Mouse (Mus musculus) kidney, adult 2 months (tissue): Measurements from ENCODE around the gene Aox3.

Experiments
- CTCF ChIP-seq: fragments of 200-500 bp; conservative IDR thresholded peaks from 2 replicates; pipeline ENCODE4 v1.5.1; 2011; ENCODE audit warnings: low read depth, mild to moderate bottlenecking, control low read depth, low read length, moderate library complexity, mixed read lengths; ENCODE audit not compliant: insufficient read depth, insufficient read length
- POLR2A ChIP-seq: fragments of 200-500 bp; IDR thresholded peaks from one replicate; pipeline ENCODE4 v1.6.1; 2011; ENCODE audit warnings: low read depth, low read length, control low read depth

GRCm38 (mm10) chr1:58069181-58069580 lies 43.7 kb upstream of the Aox3 start:
- TF ChIP-seq CTCF (no peak), POLR2A (no peak)
